Mouse (Mus musculus) common myeloid progenitor, adult 5-6 weeks (primary cell): ENCODE measurements around the gene Noxa1. TPM values are rescaled to one million over a fixed set of nuclear protein-coding genes. Genes with fewer than 3 reads are reported as not detected.

ENCODE experiments used
- ATAC-seq: replicated peaks from 2 replicates; pipeline ENCODE4 v1.8.0; 2016; ENCODE audit warnings: low read depth, mild to moderate bottlenecking, moderate TSS enrichment, inconsistent platforms; ENCODE audit not compliant: poor library complexity, severe bottlenecking
- total RNA-seq: library from RNA; stranded (forward); fragments of 200-1000, 187-1606 nt; gene quantifications from 2 replicates; pipeline ENCODE4 v1.2.3, GENCODE M21; 2017

Noxa1 gene
- total RNA-seq, 1 experiment from 2014 or later = 0.09 TPM

DNA sequence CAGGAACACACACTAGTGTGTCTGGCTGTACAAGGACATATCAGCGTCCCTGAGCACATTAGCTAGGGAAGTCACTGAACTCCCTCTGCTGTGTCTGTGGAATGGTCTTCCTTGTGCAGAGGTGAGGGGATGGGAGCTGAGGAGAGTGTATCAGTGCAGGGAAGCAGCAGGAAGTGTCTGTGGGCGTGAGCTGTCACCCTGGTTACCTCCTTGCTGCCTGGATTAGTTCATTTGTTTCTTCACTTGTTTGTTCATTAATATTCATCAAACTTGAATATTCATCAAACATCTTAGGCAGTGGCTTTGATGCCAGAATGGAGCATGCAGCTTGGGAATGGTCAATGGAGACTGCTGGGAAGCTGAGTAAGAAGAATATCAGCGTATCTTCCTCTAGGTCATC, 4.8 kb upstream of the Noxa1 start:
- no peak for ATAC-seq

DNA sequence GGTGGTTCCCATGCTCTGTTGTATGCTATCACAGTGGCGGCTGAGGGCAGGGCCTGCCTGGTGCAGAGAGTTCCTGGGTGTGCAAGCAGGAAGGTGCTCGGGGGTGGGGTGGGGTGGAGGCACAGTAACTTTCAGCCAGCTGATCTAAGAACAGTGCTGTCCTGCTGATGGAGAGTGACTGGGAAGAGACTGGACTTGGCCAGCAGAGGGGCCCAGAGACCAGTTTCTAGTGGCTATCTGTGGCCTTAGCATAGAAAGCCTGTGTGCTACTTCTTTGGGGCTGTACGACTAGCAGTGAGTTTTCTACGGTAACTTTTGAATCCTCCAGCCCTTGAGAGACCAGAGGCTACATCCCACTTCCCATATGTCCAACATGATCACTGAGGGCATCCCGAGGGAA, 4.0 kb upstream of the Noxa1 start:
- ATAC-seq = peak; percentile 42

DNA sequence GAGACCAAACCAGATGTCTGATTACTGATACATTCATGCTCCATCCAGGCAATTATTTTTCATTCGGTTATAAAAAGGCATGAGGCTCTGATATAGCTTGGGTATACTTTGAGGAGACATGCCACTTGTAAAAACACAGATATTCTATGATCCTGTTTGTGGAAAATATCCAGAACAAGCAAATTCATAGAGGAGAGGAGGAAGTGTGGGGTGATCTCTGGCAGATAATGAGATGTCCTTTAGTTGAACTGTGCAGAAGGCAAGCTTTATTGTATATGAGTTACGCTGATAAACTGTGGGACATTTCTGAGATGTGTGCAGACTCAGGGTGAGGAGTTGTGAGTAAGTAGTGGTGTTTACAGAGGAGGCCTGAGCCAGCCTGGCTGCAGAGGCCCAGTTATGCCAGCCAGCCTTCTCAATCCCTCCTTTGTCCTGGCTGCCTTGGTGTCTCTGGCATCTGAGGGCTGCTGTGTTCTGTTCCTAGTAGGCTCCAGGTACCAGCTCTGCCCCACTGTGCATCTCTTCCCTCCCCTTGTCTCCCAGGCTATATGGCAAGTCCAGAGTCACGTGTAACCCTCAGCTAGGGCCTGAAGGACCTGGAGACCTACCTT, 3.2 kb upstream of the Noxa1 start:
- ATAC-seq = no peak

DNA sequence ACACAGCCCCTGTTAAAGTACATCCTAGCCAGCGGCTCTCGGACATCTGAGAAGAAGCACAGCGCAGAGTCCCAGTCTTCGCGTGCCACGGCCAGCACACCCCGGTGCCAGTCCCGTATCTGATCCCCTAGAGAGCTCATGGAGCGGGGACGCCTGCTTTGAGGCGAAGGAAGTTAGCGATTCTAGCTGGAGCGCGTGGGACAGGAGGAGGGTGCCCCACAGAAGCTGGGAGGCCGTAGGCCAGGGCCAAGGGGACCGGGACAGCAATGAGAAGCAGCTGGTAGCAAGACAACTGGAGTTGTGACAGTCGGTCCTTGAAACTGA, 202 bp downstream of the Noxa1 start:
- peak; percentile 33 for ATAC-seq

DNA sequence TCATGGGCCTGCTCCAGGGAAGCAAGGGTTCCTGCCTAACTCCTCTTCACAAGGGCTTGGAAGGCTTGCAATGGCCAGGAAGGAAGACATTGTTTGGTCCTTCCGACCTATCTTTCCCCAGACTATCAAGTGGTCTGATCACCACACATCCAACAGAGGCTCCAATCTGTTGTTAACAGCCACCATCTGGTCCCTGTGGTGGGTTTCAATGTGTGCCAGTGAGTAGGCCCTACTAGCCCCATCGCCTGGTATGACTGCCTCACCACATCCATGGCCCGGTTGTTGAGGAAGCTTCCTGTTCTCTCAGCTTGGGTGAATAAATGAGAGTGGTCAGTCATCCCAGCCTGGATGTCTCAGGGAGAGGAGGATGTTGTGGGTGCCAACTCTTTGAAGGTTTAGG, 6.3 kb downstream of the Noxa1 start:
- no peak for ATAC-seq

DNA sequence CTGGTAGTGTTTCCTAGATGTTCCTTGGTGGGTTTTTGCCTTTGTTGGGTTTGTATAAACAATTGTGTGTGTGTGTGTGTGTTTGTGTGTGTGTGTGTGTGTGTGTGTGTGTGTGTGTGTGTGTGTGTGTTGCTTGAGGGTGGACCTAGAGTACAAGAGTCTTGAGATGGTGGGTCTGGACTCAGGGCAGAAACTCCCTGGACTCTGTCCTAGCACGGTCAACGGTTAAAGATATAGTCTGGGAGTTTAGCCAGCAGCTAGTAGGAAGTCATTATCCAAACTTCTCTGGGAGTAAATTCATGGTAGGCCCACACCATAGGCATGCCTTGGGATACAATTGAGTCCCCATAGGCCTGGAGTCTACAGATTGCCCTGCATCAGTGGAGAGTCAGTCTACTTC, 7.1 kb downstream of the Noxa1 start:
- ATAC-seq = no peak

DNA sequence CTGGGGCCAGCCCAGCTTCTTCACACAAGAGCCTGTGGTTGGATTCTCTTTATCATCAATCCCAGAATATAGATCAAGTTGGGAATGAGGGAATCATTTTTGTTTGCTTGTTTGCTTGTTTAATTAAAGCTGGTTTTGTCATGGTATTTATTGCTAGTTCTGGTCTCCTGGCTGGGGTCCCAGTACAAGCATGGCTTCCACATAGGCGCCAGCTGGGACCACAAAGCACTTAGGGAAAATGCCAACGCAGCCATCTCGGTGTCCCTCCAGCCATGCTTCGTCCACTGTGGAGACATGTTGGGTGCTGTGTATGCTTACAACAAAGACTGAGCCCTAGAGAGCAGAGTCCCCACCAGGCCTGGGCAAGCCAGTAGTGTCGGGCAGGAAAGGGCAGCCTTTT, 9.4 kb downstream of the Noxa1 start:
- no peak for ATAC-seq

DNA sequence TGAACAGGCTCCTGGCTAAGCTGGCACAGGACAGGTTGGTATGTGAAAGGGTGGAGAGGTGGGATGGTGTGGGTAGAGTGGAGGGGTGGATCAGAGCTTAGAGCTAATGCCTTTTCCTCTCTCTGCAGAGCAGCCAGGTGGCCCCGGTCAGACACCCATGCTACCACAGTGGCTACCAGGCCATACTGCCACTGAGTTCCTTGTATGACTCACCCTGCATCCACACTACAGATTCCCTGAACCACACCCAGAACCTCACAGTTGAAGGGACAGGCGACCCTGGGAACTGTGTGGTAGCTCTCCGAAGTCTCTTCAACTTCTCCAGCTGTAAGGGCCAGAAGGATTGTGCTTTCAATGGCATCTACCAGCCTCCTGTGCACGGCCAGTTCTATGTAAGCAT, 11.3 kb downstream of the Noxa1 start:
- no peak for ATAC-seq

DNA sequence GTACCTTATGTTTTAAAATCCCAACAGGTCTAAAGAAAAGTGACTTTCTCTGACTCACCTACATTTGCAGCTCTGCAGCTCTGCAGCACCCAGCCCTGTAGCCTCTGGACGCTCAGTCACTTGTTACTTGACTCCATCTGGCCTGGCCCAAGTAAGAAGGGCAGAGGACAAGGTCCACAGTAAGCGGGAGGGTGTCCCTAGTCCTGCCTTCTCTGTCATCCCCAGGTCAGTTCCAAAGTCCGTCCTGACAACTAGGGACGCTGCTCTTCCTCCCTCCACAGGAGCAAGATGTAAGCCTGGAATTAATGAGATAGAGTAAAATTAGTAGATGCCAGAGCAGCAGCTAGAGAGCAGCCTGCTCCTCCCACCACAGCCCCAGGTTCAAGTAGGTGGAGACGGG, 14.9 kb downstream of the Noxa1 start, which contains the start of gene Entpd8:
TSS of gene Entpd8 (plus strand) at position 229 of the 400 bp plus-strand sequence.
- ATAC-seq = no peak

DNA sequence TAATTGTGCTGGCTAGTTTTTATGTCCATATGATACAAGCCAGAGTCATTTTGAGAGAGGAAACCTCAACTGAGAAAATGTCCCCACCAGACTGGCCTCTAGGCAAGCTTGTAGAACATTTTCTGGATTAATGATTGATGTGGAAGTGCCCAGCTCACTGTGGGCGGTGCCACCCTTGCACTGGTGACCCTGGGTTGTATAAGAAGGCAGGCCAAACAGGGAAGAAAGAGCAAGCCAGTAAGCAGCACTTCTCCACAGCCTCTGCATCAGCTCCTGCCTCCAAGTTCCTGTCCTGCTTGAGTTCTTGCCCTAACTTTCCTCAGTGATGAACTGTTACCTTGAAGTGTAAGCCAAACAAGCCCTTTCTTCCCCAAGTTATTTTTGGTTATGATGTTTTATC, 16.0 kb downstream of the Noxa1 start:
- ATAC-seq = no peak

DNA sequence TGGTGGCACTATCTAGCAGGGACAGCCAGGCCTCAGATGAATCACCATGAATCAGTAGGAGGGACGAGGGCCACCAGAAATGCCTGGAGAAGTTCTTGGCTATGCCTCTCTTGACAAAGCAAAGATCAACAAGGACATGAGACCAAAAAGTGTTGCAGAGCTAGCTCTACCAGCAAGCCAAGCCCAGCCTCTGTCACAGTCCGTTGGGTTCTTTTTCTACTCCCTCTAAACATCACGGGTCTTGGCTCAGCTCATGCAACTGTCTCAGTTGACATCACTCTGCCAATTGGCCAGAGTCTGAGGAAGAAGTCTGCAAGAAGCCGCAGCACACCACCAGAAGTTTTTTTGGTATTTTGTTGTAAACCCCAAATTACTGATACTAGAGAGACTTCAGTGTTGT, 19.4 kb downstream of the Noxa1 start:
- ATAC-seq = no peak

DNA sequence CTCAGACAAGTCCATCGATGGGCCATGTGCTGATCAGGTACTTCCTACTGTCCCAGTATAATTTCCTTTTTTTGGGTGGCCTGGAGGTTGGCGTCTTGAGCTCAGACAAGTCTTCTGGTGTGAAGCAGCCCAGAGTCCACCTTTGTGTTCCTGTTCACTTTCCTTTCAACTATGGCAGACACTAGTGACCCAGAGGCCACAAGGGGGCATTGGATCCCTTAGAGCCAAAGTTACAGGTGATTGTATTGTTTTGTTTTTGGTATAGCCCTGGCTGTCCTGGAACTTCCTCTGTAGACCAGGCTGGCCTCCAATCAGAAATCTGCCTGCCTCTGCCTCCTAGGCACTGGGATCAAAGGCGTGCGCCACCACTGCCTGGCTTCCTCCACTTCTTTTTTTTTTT, 22.6 kb downstream of the Noxa1 start:
- no peak for ATAC-seq

DNA sequence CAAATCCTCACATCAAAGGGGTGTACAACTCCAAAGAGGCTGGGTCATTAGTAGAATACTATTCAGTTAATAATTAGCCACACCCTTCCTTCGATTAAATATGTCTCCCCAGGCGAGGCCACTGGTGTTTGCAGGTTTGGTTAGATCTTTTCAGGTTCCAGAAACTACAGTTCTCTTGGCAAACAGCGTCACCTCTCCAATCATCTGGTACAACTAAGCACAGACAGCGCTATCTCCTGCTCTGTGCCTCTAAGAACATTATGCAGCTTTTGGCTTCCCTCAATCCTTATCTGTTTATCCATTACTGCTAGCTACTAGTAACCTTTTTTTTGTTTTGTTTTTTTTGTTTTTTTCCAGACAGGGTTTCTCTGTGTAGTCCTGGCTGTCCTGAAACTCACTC, 25.4 kb downstream of the Noxa1 start:
- ATAC-seq = no peak

DNA sequence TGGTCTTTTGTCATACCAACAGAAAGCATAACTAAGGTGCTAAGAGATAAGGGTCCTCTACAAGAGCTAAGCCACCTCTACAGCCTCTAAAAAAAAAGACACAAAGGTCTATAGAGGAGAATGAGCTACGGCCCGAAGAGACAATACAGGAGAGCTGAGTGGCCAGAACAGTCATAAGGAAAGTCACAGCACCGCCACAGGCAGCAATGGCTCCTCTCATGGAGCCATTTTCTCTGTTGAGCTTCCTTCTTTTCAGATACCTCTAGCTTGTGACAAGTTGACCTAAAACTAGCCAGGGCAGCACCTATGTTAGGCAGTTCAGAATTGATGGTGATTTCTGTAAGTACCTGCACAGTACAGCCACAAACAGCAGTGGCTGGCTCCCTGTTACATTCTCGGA, 28.4 kb downstream of the Noxa1 start:
- no peak for ATAC-seq

DNA sequence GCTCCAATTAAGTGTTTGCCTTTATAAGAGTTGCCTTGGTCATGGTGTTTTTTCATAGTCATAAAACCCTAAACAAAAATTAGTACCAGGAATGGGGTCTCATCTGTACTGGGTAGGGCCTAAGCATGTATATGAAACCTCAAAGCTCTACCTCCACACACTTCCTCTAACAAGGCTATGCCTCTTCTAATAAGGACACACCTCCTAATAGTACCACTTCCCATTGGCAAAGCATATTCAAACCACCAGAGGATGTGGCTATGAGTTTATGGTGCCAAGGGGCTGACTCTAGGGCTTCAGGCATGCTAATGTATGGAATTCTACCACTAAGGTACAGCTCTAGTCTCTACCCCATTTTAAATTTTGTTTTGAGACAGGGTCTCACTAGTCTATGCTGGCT, 29.4 kb downstream of the Noxa1 start:
- no peak for ATAC-seq

DNA sequence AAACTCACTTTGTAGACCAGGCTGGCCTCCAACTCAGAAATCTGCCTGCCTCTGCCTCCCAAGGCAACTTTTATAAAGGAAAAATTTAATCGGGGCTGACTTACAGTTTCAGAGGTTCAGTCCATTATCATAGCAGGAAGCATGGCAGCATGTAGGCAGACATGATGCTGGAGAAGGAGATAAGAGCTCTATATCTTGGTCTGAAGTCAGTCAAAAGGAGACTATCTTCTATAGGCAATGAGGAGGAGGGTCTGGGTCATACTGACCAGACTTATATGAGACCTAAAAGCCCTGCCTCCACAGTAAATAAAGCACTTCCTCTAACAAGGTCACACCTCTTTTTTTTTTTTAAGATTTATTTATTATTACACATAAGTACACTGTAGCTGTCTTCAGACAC, 30.7 kb downstream of the Noxa1 start:
- ATAC-seq = no peak

DNA sequence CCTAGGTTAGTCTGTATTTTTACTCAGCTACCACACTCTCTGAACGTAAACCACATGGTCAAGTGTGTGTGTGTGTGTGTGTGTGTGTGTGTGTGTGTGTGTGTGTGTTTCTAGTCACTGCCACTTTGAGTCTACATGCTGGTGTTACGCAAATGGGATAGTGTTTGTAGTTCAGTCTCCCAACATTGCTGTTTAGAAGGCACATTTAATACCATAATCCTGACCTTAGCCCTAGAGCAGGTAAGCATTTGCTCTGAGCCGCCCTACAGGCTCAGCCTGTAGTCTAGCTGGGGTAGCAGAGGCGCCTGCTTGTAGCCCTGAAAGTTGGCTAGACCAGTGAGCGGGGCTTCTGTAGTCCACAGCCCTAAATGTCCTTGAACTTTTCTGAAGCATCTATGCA, 31.4 kb downstream of the Noxa1 start:
- no peak for ATAC-seq

DNA sequence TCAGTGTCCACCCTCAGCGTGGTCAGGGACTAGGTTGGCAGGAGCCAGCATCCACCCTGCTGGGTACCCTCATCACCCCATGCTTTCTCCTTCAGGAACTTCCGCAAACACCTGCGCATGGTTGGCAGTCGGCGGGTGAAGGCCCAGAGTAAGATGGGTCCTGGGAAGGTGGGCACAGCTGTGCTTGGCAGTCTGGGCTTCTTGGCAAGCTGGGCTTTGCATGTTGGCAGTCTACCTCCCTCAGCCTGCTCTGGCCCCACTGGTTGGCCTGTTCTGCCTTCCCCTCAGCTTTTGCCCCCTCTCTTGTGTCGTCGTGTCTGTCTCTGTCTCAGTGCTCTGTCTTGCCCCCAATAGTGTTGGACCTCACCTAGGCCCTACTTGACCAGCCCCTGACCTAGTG, 36.0 kb downstream of the Noxa1 start:
- ATAC-seq = no peak

DNA sequence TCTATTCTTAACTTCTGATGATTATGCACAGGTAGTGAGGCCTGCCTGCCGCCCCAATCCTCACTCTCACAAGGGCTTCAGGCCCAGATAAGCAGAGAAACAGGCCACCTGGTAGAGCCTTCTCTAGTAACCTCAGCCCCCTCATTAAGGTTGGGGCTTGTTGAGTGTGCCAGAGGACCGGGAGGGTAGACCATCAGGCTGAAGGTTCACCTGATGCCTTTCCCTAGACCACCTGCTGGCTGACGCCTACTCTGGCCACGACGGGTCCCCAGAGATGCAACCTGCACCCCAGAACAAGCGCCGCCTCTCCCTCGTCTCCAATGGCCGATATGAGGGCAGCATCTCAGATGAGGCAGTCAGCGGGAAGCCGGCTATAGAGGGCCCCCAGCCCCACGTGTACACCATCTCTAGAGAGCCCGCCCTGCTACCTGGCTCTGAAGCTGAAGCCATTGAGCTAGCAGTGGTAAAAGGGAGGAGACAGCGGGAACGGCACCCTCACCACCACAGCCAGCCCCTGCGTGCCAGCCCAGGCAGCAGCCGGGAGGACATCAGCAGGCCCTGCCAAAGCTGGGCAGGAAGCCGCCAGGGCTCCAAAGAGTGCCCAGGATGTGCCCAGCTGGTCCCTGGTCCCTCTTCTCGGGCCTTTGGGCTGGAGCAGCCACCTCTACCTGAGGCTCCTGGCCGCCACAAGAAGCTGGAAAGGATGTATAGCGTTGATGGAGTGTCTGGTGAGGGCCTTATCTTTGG, 39.4 kb downstream of the Noxa1 start:
- ATAC-seq = no peak

DNA sequence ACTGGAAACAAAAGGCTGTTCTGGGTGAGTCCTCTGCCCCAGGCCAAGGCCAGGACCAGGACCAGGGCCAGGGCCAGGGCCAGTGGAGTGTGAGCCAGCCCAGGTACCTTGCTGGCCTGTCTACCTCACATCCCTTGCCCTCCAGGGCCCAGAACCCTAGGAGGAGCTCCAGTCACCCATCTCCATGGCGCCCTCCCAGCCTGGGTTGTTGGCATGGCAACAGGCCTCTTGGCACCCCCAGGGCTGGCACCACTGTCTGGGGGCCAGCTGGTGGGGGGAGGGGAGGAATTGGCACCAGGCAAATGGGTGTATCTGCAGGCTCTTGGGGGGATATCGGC, 39.9 kb downstream of the Noxa1 start:
- ATAC-seq = no peak

DNA sequence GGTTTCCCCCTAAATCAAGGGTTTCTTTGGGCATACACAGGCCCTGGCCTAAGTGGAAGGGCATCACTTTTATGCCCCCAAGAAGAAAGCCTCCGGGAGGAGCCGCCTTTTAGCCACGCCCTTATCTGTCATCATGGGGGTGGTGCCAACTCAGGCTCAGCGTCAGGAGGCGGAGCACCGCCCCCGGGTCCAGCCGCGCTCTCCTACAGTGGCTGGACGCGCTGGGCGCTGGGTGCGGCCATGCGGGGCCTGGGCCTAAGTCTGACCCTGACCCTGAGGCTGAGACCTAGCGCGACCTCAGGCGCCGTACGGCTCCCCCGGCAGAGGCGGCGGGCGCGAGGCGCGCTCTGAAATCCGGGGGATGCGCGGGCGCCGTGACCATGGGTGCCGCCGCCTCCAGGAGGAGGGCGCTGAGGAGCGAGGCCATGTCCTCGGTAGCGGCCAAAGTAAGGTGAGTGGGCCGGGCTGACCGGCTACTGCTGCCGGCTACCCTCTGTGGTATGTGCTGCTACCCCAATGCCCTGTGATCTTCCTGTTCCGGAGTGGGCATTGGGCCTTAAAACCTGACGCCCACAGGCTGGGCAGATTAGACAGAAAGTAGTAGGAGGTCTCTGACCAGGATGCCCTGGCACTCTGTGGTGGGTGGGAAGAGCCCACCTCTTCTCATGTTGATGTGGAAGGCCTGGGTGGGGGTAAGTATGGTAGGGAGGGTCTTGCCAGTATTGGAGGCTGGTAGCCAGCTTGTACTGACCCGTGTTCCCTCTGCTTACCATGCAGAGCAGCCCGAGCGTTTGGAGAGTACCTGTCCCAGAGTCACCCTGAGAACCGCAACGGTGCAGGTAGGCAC, 40.5 kb downstream of the Noxa1 start, which contains the start of gene Nsmf:
TSS of gene Nsmf (plus strand) at position 135 of the 847 bp plus-strand sequence.
- peak; percentile 86 for ATAC-seq
